Mouse (Mus musculus) forebrain, embryonic 11.5 days (tissue): ENCODE data around the gene Jak1. TPM values are rescaled to one million over a fixed set of nuclear protein-coding genes. Genes with fewer than 3 reads are reported as not detected.
A peak's percentile ranks its signal among the peaks of the same experiment; 100 is the strongest.

ENCODE experiments used
- ATAC-seq: fragments of 200-750 bp; cut with Nextera tagmentation; replicated peaks from 2 replicates; pipeline ENCODE4 v1.8.0; 2017; ENCODE audit warnings: moderate TSS enrichment; ENCODE audit not compliant: low FRiP score
- DNase-seq: peaks from one replicate; pipeline ENCODE4 v3.0.0-alpha.2; 2017; ENCODE audit warnings: low spot score
- H3K27ac ChIP-seq: fragments of 300-500 bp; sonication (generic); 2 replicates; pipeline ENCODE4 v1.5.1; 2014; ENCODE audit warnings: low read depth, low read length
- H3K27me3 ChIP-seq: fragments of 300-500 bp; sonication (generic); 2 replicates; pipeline ENCODE4 v1.6.1; 2014; ENCODE audit warnings: mild to moderate bottlenecking, low read length, mixed read lengths; ENCODE audit not compliant: control insufficient read depth, insufficient read depth
- H3K36me3 ChIP-seq: fragments of 300-500 bp; sonication (generic); 2 replicates; pipeline ENCODE4 v1.6.1; 2014; ENCODE audit warnings: mild to moderate bottlenecking, low read length, moderate library complexity, mixed read lengths; ENCODE audit not compliant: control insufficient read depth, insufficient read depth
- H3K4me1 ChIP-seq: fragments of 300-500 bp; sonication (generic); replicated peaks from 2 replicates; pipeline ENCODE4 v1.6.1; 2014; ENCODE audit warnings: low read length, mixed read lengths; ENCODE audit not compliant: control insufficient read depth, insufficient read depth
- H3K4me2 ChIP-seq: fragments of 300-500 bp; sonication (generic); 2 replicates; pipeline ENCODE4 v1.6.1; 2014; ENCODE audit warnings: low read depth, mild to moderate bottlenecking, low read length, moderate library complexity, mixed read lengths; ENCODE audit not compliant: severe bottlenecking
- H3K4me3 ChIP-seq: fragments of 300-500 bp; sonication (generic); 2 replicates; pipeline ENCODE4 v1.5.1; 2014; ENCODE audit warnings: low read depth, low read length
- H3K9ac ChIP-seq: fragments of 300-500 bp; sonication (generic); 2 replicates; pipeline ENCODE4 v1.6.1; 2014; ENCODE audit warnings: low read length
- H3K9me3 ChIP-seq: fragments of 300-500 bp; sonication (generic); 2 replicates; pipeline ENCODE4 v1.6.1; 2016; ENCODE audit warnings: low read length, mixed read lengths; ENCODE audit not compliant: control insufficient read depth
- WGBS: fragments of 180-500 bp; shearing (Covaris S2); extraction: QIAGEN DNeasy Blood & Tissue Kit; methylation state at CpG from one replicate; pipeline ENCODE4 v1.1.7; 2014; 5-methylcytosine and 5-hydroxymethylcytosine counted together
- polyA plus RNA-seq: library from polyadenylated mRNA; unstranded; fragments of >200 nt; fragmentation: Nextera tagmentation; extraction: Ambion mirVana; gene quantifications from 2 replicates; pipeline ENCODE4 v1.2.1, GENCODE M21; 2014

Jak1 gene
- 46.6 and 46.7 TPM in 2 replicates for polyA plus RNA-seq

GRCm38 (mm10) chr4:101264741-101265513, at the start of gene Jak1:
TSS of gene Jak1 (minus strand) at chr4:101265282.
- H3K4me2 ChIP-seq: peak within 1 kb of the TSS; percentile 86
- H3K36me3 ChIP-seq: no peaks in the 10 kb centered on the region
- WGBS: under 1% methylated on average over 70 of the region's 84 CpGs
- H3K4me3 ChIP-seq: peak within 1 kb of the TSS; percentile 92
- H3K27ac ChIP-seq: peak within 1 kb of the TSS; percentile 41; the same call in 1 of the 2 replicates
- peak; percentile 98 for DNase-seq
- peak within 1 kb of the TSS; percentile 83 for H3K9ac ChIP-seq
- no peaks in the 10 kb centered on the region for H3K9me3 ChIP-seq
- H3K27me3 ChIP-seq: no peaks in the 10 kb centered on the region; the same call in 1 of the 2 replicates
- ATAC-seq: peak; percentile 99
- no peaks in the 10 kb centered on the region for H3K4me1 ChIP-seq

DNA sequence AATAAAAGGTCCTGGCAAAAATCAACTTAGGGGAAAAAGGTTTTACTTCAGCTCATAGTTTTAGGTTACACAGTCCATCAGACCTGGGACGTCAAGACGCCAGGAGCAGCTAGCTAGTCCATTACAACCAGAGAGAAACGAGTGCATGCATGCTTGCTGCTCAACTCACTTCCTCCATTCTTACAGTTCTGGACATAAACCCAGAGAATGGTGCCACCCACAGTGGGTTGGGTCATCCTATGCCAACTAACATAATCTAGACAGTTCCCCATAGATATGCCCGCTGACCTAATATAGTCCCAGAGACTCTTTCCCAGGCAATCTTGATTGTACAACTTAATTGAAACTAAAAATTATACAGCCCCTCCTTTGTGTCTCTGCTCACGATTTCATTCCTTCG, 47.0 kb upstream of the Jak1 start:
- Histone ChIP-seq H3K9ac (no peak overlapping the region), H3K9me3 (no peaks in the 10 kb centered on the region), H3K4me2 (no peak overlapping the region), H3K27me3 (no peaks in the 10 kb centered on the region), H3K27ac (no peak overlapping the region), H3K4me1 (no peaks in the 10 kb centered on the region), H3K4me3 (no peak overlapping the region), H3K36me3 (no peaks in the 10 kb centered on the region)
- ATAC-seq: no peak
- WGBS: 86% methylated on average over 6 of the region's 6 CpGs
- DNase-seq: no peak

- Histone ChIP-seq H3K9me3 (no peaks in the 10 kb centered on the region), H3K36me3 (no peaks in the 10 kb centered on the region), H3K27ac (no peak overlapping the region), H3K4me2 (no peak overlapping the region), H3K4me3 (no peak overlapping the region), H3K9ac (no peak overlapping the region), H3K27me3 (no peaks in the 10 kb centered on the region), H3K4me1 (no peaks in the 10 kb centered on the region)
- no peak for ATAC-seq
- WGBS: 90% methylated on average over 4 of the region's 4 CpGs
- DNase-seq: no peak
These were observed 43.1 kb upstream of the Jak1 start for GRCm38 (mm10) chr4:101308166-101308565.

- Histone ChIP-seq H3K9ac (no peak overlapping the region), H3K4me3 (no peak overlapping the region), H3K36me3 (no peaks in the 10 kb centered on the region), H3K4me1 (no peaks in the 10 kb centered on the region), H3K27me3 (no peaks in the 10 kb centered on the region), H3K27ac (no peak overlapping the region), H3K4me2 (no peak overlapping the region), H3K9me3 (no peaks in the 10 kb centered on the region)
- 76% methylated on average over 4 of the region's 4 CpGs for WGBS
- no peak for ATAC-seq
- DNase-seq: no peak
These were observed 42.2 kb upstream of the Jak1 start for GRCm38 (mm10) chr4:101307286-101307685.

DNA sequence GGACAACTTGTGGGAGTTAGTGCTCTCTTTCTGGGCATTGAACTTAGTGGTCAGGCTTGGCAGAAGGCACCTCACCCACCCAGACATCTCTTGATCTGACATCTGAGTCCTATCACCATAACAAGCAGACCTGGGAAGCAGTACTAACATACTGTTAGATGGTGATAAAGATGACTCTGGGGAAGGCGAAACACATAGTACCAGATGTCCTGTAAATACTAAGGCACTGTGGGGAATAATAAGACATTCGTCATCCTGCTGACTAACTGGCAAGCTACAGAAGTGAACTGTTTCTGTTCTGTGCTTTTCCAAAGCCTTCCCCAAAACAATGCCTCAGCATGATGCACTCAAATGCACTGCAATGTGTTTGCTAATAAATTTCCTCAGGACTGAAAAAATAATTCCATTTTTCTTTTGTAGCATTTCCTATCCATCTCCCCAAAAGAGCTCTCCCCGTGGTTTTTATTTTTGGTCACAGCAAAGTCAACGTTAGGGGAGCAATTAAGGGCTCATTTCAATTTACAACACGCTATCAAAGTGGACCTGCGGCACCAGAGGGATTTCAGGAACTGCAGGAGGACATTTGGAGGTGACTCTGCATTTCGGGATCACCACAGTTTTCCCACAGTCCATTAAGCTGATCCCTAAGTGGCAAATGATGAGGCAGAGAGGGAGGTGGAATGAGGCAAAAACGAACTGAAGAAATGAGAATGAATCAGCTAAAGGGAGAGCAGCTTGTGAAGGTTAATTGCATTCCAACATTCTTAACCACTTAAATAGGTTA, 41.2 kb upstream of the Jak1 start:
- no peaks in the 10 kb centered on the region for H3K36me3 ChIP-seq
- DNase-seq: no peak
- H3K27me3 ChIP-seq: no peaks in the 10 kb centered on the region
- no peak overlapping the region for H3K9ac ChIP-seq
- no peak overlapping the region for H3K27ac ChIP-seq
- no peaks in the 10 kb centered on the region for H3K9me3 ChIP-seq
- no peak overlapping the region for H3K4me2 ChIP-seq
- no peak for ATAC-seq
- WGBS: 52% methylated on average over 8 of the region's 8 CpGs
- no peak overlapping the region for H3K4me3 ChIP-seq
- H3K4me1 ChIP-seq: no peaks in the 10 kb centered on the region

DNA sequence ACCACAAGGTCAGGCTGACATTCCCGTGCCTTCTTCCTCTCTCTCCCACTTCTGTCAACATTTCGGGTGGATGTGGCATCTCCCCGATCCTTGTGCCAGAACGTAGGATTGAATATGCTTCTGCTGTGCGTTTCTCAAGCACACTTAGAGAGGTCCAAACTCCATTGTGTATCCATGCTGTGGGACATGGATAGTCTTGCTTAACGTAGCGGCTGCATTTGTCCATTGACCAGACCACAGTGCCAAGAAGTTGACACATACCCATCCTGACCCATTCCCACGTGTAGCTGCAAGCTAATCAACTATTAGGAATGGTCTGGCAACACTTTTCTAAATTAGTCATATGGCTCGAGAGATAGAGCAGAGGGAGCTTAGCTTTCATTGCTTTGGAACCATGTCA, 40.0 kb upstream of the Jak1 start:
- no peak overlapping the region for H3K27ac ChIP-seq
- H3K4me1 ChIP-seq: no peaks in the 10 kb centered on the region
- H3K4me2 ChIP-seq: no peak overlapping the region
- H3K9me3 ChIP-seq: no peaks in the 10 kb centered on the region
- 85% methylated on average over 9 of the region's 9 CpGs for WGBS
- no peak for ATAC-seq
- no peak overlapping the region for H3K4me3 ChIP-seq
- no peaks in the 10 kb centered on the region for H3K27me3 ChIP-seq
- no peak for DNase-seq
- no peaks in the 10 kb centered on the region for H3K36me3 ChIP-seq
- no peak overlapping the region for H3K9ac ChIP-seq

GRCm38 (mm10) chr4:101304114-101304513, 39.0 kb upstream of the Jak1 start:
- Histone ChIP-seq H3K36me3 (no peaks in the 10 kb centered on the region), H3K4me2 (no peak overlapping the region), H3K4me3 (no peak overlapping the region), H3K27ac (no peak overlapping the region), H3K4me1 (no peaks in the 10 kb centered on the region), H3K9ac (no peak overlapping the region), H3K27me3 (no peaks in the 10 kb centered on the region), H3K9me3 (no peaks in the 10 kb centered on the region)
- DNase-seq (no peak), ATAC-seq (no peak)
- WGBS: 91% methylated on average over 4 of the region's 4 CpGs

DNA sequence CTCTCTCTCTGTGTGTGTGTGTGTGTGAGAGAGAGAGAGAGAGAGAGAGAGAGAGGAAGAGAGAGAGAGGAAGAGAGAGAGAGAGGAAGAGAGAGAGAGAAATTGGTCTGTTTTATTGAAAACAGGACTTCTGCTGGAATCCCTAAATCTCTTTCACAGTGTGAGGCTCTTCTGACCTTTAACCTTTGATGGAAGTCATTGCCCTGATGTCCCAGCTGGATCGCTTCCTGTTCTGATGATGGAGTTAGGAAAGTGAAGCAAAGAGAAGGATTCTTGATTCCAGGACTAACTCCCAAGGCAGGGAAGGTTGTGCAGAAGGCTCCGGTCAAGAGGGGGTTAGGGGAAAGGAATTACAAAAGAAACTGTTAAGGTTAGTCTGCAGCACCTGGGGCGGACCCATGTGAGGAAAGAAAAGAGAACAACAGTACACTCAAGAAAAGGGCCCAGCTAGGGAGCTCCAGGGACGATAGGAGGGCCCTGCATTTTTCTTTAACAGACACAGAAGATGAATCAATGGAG, 35.4 kb upstream of the Jak1 start:
- Histone ChIP-seq H3K4me1 (no peaks in the 10 kb centered on the region), H3K4me2 (no peak overlapping the region)
- 55% methylated on average over 4 of the region's 4 CpGs for WGBS

More for the DNA sequence above, 35.4 kb upstream of the Jak1 start:
- H3K9ac ChIP-seq: no peak overlapping the region
- H3K27me3 ChIP-seq: no peaks in the 10 kb centered on the region
- H3K9me3 ChIP-seq: no peaks in the 10 kb centered on the region
- H3K4me3 ChIP-seq: no peak overlapping the region
- ATAC-seq (no peak), DNase-seq (no peak)
- H3K27ac ChIP-seq: no peak overlapping the region
- no peaks in the 10 kb centered on the region for H3K36me3 ChIP-seq
